20 mouse cellular contexts compared by ENCODE assay signal in genomic region chr17:76184813-76185212, GRCm38 (mm10).
DNase-seq lines count a peak whose midpoint lies in the region; ATAC-seq lines count a peak whose summit lies in the region.
"Had no signal": no experiment of that assay in that cellular context is flagged by ENCODE, and none has a peak within 500 bp of the region (broad histone marks: within the 10 kb centered on the region; RNA-seq: fewer than 3 reads in every experiment).

No protein-coding gene starts in this region.

- DNase-seq in embryo, embryonic 11 days: peak; percentile 8
- DNase-seq in embryo, embryonic 10 days (ENCODE audit: low spot score): no peak
- DNase-seq in neural tube, embryonic 10.5 days (ENCODE audit: extremely low spot score, low spot score): no peak
- no peak for DNase-seq in layer of hippocampus, postnatal 14 days (ENCODE audit: low spot score in 2 of 2)
- DNase-seq in urinary bladder, adult 18-20 months (ENCODE audit: low spot score in 2 of 2): no peak
- no peak for DNase-seq in heart, adult 18-20 months
- DNase-seq: cerebellum, postnatal 14 days; gastrocnemius, adult 2 months; heart, adult 11 months; heart, postnatal 4 days; kidney, postnatal 25 days; lung, postnatal 10 days; right cerebral cortex, postnatal 4 days; thymus, postnatal 14 days had no signal

- H3K4me3 ChIP-seq in neural tube, embryonic 13.5 days: no peak overlapping the region
- H3K4me3 ChIP-seq in midbrain, embryonic 16.5 days (ENCODE audit: low read depth, low read length): no peak overlapping the region
- H3K4me3 ChIP-seq: embryonic facial prominence, embryonic 12.5 days; gastrocnemius, adult 2 months; limb, embryonic 15.5 days; megakaryocyte, embryonic 14.5 days had no signal

- H3K27ac ChIP-seq in neural tube, embryonic 13.5 days (replicated peaks): no peak overlapping the region
- H3K27ac ChIP-seq in midbrain, embryonic 16.5 days (ENCODE audit: low read length): no peak overlapping the region
- H3K27ac ChIP-seq: embryonic facial prominence, embryonic 12.5 days; gastrocnemius, adult 2 months; limb, embryonic 15.5 days had no signal

- 32% methylated on average over 2 of the region's 2 CpGs for WGBS in neural tube, embryonic 13.5 days
- WGBS in midbrain, embryonic 16.5 days: 12% methylated on average over 2 of the region's 2 CpGs

- H3K9me3 ChIP-seq in neural tube, embryonic 13.5 days: no peaks in the 10 kb centered on the region
- H3K9me3 ChIP-seq in midbrain, embryonic 16.5 days (replicated peaks; ENCODE audit: control insufficient read depth, low read length, poor library complexity, severe bottlenecking): no peaks in the 10 kb centered on the region
- H3K9me3 ChIP-seq: embryonic facial prominence, embryonic 12.5 days; limb, embryonic 15.5 days; megakaryocyte, embryonic 14.5 days had no signal

- no peaks in the 10 kb centered on the region for H3K27me3 ChIP-seq in neural tube, embryonic 13.5 days
- no peaks in the 10 kb centered on the region for H3K27me3 ChIP-seq in midbrain, embryonic 16.5 days (ENCODE audit: control insufficient read depth, insufficient read depth, low read depth, low read length)
- H3K27me3 ChIP-seq: embryonic facial prominence, embryonic 12.5 days; limb, embryonic 15.5 days; megakaryocyte, embryonic 14.5 days had no signal

- H3K9ac ChIP-seq in neural tube, embryonic 13.5 days: no peak overlapping the region
- H3K9ac ChIP-seq in midbrain, embryonic 16.5 days (ENCODE audit: low read depth, low read length): no peak overlapping the region
- H3K9ac ChIP-seq: embryonic facial prominence, embryonic 12.5 days; limb, embryonic 15.5 days had no signal

- H3K4me1 ChIP-seq in neural tube, embryonic 13.5 days (replicated peaks): no peaks in the 10 kb centered on the region; the same call in 1 of the 2 replicates
- H3K4me1 ChIP-seq in midbrain, embryonic 16.5 days (ENCODE audit: control insufficient read depth, insufficient read depth, low read length): no peaks in the 10 kb centered on the region
- H3K4me1 ChIP-seq: embryonic facial prominence, embryonic 12.5 days; limb, embryonic 15.5 days; megakaryocyte, embryonic 14.5 days had no signal

- no peak overlapping the region for H3K4me2 ChIP-seq in neural tube, embryonic 13.5 days
- no peak overlapping the region for H3K4me2 ChIP-seq in midbrain, embryonic 16.5 days (ENCODE audit: low read length)
- H3K4me2 ChIP-seq: embryonic facial prominence, embryonic 12.5 days; limb, embryonic 15.5 days had no signal

- peak; percentile 71; the same call in 1 of the 2 replicates for ATAC-seq in neural tube, embryonic 13.5 days (ENCODE audit: low read depth)
- ATAC-seq in midbrain, embryonic 16.5 days: 0 out of 2 replicates have a peak, but pooled peaks have one; percentile 58
- ATAC-seq: intestine, postnatal 0 days had no signal

- no peaks in the 10 kb centered on the region for H3K36me3 ChIP-seq in neural tube, embryonic 13.5 days
- H3K36me3 ChIP-seq in midbrain, embryonic 16.5 days (ENCODE audit: control insufficient read depth, insufficient read depth, low read length): no peaks in the 10 kb centered on the region
- H3K36me3 ChIP-seq: embryonic facial prominence, embryonic 12.5 days; limb, embryonic 15.5 days had no signal
